Mouse (Mus musculus) layer of hippocampus, adult 2 months (tissue): ENCODE results near the gene Olfr553. TPM values are rescaled to one million over a fixed set of nuclear protein-coding genes. Genes with fewer than 3 reads are reported as not detected.
"Not testable (repeated sequence)": the region's sequence is repeated elsewhere in the genome, so short reads cannot be mapped to it uniquely, and the experiment has no call there.

Experiments used
- DNase-seq, 2 experiments: peaks; one replicate each; pipeline ENCODE4 v3.0.0; 2022; ENCODE audit warnings: low spot score in 2 of 2
- H3K27ac ChIP-seq: fragments of 200-600 bp; 2 replicates; pipeline ENCODE4 v1.8.1; 2022
- H3K4me3 ChIP-seq: fragments of 200-600 bp; 2 replicates; pipeline ENCODE4 v1.8.1; 2022; ENCODE audit warnings: mild to moderate bottlenecking
- CTCF ChIP-seq: fragments of 200-600 bp; conservative IDR thresholded peaks from 2 replicates; pipeline ENCODE4 v1.8.1; 2022; ENCODE audit warnings: antibody characterized with exemption, mild to moderate bottlenecking, moderate library complexity
- long read RNA-seq, 2 experiments: library from polyadenylated mRNA; stranded (forward); transcript quantifications; one replicate each; pipeline ENCODE4 v2.0.0; 2021; ENCODE audit warnings: borderline mapping rate in 2 of 2
- total RNA-seq, 2 experiments: library from RNA; stranded (reverse); gene quantifications; 2 replicates each; pipeline ENCODE4 v1.2.3; 2021

Gene Olfr553
- total RNA-seq, result not detected
- long read RNA-seq, experiment 1, result 0 reads
- long read RNA-seq, experiment 2, result 0 reads

DNA sequence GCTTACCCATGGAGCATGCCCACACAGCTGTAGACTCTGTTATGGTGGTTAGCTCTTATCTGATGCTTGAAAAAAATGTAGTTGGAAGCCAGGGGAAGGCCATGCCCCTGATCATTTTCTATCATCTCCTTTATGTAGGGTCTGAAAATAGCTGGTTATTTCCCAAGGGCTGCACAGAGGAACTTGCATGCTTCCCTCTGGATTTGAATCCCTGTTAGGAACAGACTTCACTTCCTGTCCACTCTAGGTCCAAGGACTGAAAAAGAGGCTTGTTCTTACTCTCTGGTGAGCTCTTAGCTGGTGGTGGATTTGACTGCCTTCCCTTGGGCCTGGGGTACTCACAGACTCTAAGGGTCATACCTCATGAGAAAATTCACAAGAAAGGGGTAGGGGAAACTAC lies at the start of gene Olfr553:
Olfr553 (minus strand) TSS at position 101 of the 400 bp plus-strand sequence.
- no peak for TF ChIP-seq CTCF
- H3K27ac ChIP-seq, result no peak within 1 kb of the TSS
- no peak for DNase-seq
- H3K4me3 ChIP-seq, result no peak within 1 kb of the TSS

DNA sequence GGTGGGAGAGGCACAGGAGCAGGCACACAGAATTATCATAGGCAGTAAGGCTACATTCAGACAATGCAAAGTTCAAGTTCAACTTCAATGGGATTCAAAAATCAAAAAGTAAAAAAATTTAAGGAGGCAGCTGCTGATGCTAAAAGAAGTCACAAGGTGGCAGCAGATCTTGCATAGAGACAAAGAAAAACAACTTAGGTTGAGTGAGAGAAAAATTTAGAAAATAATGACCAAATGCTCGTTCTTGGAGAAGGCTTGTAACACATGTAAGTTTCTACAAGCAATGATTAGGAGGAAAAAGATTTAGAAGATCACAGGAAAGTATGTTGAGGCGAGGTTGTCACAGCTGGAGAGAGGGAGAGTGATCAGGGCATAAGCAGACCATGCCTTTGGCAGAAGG lies 47.4 kb upstream of the Olfr553 start:
- peak; percentile 87 for TF ChIP-seq CTCF
- H3K27ac ChIP-seq, result no peak overlapping the region
- no peak overlapping the region for H3K4me3 ChIP-seq
- DNase-seq, result peak in 1 of 2 experiments; percentile 7

DNA sequence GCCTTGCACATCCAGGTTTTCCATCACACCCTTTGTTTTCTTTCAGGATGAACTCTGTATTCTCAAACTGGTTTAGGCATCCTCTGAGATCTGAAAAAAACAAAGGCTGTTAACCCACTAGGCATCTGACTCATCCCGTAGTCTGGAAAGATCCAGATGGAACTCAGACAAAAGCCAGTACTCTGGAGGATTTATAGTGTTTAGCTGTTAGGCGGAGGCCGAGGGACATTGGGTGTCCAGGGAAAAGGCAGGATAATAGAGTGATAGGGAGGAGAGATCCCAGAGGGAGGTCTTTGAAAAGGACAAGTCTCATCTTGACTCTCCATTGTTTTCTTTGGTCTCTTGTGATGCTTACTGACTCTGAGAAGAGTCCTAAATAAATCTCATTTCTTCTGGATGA lies 46.6 kb upstream of the Olfr553 start, which contains the start of gene Olfr556:
Olfr556 (plus strand) TSS at position 301 of the 400 bp plus-strand sequence.
- no peak within 1 kb of the TSS for H3K4me3 ChIP-seq
- no peak within 1 kb of the TSS for H3K27ac ChIP-seq
- TF ChIP-seq CTCF, result no peak
- no peak for DNase-seq

DNA sequence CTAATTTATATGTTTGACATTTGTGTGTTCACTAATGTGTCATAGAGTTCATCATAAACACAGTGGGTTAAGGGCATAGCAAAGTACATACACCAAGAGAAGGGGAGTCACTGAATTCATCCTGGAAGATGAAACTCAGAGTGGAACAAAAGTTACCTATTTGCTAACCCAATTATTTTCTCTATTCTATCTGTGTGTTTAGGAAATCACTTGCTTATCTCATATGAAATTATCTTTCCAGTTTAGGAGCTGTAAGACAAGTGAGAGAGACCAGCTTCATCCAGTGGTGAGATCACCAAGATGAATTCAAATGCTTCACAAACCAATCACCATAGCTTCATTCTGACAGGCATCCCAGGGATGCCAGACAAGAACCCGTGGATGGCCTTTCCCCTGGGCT lies 40.5 kb upstream of the Olfr553 start, which contains the start of gene Olfr555:
Olfr555 (plus strand) TSS at position 301 of the 400 bp plus-strand sequence.
- no peak for DNase-seq
- no peak for TF ChIP-seq CTCF
- Histone ChIP-seq H3K4me3 (no peak within 1 kb of the TSS), H3K27ac (no peak within 1 kb of the TSS)

DNA sequence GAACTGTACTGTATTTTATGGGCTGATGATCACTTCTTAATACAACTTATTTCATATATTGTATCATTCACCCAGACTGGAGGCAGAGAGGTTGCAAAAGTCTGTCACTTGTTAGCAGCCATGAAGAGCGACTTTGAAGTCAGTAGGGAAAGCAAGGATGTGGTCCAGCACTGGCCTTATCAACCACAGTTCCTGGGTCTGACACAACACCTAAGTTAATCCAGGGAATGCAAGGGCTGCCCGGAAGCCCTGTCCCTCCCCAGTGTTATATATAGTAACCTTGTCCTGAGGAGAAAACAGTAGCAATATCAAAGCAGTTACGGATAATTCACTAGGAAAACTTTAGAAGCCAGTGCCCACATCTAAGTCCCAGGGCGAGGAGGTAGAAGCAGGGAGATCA lies 26.9 kb upstream of the Olfr553 start:
- not testable (repeated sequence) for H3K27ac ChIP-seq, DNase-seq, H3K4me3 ChIP-seq

DNA sequence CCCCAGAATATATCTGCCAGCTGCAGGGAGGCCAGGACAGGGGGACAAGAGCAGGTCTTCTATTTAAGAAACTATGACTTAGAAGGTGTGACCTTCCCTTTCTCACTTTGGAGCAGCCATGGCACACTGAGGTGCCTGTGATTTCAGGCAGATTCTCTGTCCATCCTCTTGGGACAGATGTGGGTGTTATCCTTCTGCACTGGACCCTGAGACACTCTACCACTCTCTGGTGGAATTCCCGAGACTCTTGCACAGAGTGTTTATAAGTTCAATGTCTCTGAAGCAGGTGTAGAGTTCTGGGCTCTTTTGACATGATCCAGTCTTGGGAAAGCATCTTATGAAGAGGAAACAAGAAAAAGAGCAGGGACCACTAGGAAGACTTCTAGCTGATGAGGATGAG lies 20.1 kb upstream of the Olfr553 start, which contains the start of gene Olfr554:
Olfr554 (plus strand) TSS at position 301 of the 400 bp plus-strand sequence.
- no peak for DNase-seq
- Histone ChIP-seq H3K4me3 (no peak within 1 kb of the TSS), H3K27ac (no peak within 1 kb of the TSS)
- no peak for TF ChIP-seq CTCF

DNA sequence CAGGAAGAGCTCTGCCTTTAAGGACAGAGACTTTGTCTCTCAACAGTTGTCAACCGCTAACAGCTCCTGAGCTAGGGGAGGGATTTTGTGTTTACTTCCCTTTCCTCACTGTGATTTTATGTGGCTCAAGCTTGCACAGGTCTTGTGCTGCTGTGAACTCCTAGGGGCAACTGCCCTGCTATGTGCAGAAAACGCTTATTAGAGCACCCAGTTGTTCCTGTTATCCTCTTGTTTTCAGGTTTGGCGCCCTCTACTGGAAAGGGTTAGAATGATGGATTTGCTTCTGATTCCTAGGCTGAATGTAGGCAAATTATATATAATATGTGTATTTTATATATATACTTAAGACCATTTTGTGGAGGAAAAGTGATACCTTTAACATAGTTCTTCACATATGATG lies 18.6 kb upstream of the Olfr553 start:
- peak; percentile 77 for TF ChIP-seq CTCF
- no peak overlapping the region for H3K4me3 ChIP-seq
- H3K27ac ChIP-seq, result no peak overlapping the region
- peak in 1 of 2 experiments; percentile 30 for DNase-seq

DNA sequence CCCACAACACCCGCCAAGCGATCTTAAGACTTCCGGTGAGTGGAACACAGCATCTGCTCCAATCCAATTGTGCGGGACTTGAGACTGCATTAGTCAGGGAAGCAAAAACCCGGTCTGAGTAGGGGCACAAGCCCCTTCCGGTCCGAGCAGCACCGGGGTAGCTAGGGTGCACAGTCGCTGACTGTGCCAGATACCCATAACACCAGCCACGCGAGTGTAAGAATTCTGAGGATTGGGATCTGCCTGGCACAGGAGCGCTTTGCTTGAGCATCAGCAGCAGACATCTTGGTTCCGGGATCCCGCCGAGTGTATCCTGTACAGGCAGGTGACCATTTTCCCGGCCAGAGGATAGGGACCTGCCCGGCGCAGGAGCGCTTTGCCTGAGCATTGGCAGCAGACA lies 2.4 kb upstream of the Olfr553 start:
- H3K4me3 ChIP-seq, DNase-seq, H3K27ac ChIP-seq: not testable (repeated sequence)

DNA sequence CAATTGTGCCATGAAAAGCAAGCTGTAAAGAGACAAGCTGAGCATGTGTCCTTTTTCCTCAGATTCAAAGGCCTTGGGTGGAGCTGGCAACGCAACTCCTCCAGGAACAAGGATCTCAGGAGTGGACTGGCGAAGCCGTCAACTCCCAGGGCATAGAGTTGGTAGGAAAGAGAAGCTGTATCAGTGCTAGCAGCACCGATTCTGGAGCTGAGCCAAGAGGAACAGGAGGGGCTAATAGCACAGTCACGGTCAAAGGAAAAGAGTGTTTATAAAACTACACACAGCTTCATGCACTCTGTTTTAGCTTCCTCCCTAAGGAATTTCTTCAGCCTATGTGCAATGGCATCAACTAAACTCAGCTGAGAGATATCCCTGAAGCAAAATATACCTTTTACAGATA lies 1.6 kb upstream of the Olfr553 start:
- no peak for DNase-seq
- Histone ChIP-seq H3K4me3 (no peak overlapping the region), H3K27ac (no peak overlapping the region)
- TF ChIP-seq CTCF, result no peak

DNA sequence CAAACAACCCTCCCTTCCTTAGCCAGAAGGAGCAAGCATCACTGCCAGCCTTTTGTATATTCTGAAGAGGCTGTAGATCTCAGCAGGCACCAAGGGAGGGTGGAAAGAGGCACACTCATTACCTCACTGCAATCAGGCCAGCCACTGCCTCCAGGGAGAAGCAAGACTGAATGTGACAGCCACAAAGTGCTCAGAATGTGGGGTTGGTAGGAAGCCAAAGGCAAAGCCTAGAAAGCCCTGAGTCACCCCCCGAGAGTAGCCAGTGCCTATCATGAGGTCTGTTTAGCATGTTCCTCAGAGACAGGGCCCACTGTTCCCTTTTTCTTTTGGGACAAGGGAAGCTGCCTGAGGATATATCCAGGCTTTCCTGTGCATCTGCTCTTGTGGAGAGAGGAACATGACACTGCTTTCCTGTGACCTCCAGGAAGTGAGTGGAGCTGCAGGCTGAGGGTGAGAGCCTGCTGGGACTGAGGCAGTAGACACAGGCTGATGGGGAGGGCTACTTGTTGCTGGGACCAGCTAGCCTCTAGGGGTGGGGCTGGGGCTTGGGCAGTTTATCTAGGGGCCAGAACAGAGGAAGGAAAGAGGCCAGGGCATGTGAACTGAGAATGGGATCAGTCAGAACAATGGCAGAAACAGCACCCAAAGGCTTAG lies 20.5 kb downstream of the Olfr553 start, which contains the start of gene Olfr552:
Olfr552 (plus strand) TSS at position 393 of the 654 bp plus-strand sequence.
- no peak for DNase-seq
- no peak within 1 kb of the TSS for H3K27ac ChIP-seq
- TF ChIP-seq CTCF, result no peak
- H3K4me3 ChIP-seq, result no peak within 1 kb of the TSS

DNA sequence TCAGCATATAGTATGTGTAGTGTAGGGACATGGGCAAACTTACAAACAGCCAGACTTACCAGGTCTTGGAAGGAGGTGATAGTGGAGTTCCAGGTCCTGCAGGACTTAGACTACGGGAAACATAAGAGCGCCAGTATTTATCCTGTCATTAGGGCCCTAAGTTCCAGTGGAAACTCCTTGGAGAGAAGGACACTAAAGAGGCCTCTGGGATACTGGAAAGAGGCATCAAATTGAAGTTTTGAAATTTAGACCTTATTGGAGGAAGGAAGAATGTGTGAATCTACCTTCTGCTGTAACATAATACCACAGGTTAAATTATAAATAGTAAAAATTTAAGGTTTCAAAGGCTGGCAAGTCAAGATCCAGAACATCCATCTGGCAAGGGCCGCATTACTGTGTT lies 26.2 kb downstream of the Olfr553 start, which contains the start of gene Olfr551:
Olfr551 (minus strand) TSS at position 101 of the 400 bp plus-strand sequence.
- no peak for TF ChIP-seq CTCF
- no peak for DNase-seq
- Histone ChIP-seq H3K4me3 (no peak within 1 kb of the TSS), H3K27ac (no peak within 1 kb of the TSS)

DNA sequence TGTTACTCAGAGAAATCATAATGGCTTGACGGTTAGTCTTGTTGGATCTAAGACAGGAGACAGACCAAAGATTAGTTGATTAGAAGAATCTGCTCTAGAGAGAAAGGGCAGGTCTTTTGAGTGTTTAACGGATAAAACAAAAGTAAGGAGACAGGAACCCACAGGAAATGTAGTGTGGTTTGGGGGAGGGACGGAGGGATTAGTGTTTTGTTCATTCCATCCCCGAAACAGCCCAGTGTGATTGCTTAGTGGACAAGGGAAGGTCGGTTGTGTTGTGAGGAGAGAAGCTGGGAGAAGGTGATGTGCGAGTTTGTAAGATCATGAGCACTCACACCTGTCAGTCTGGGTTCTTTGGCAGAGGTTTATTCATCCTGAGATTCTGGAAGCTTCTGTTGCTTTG lies 42.0 kb downstream of the Olfr553 start:
- no peak for DNase-seq
- Histone ChIP-seq H3K27ac (no peak overlapping the region), H3K4me3 (no peak overlapping the region)
- TF ChIP-seq CTCF, result no peak

DNA sequence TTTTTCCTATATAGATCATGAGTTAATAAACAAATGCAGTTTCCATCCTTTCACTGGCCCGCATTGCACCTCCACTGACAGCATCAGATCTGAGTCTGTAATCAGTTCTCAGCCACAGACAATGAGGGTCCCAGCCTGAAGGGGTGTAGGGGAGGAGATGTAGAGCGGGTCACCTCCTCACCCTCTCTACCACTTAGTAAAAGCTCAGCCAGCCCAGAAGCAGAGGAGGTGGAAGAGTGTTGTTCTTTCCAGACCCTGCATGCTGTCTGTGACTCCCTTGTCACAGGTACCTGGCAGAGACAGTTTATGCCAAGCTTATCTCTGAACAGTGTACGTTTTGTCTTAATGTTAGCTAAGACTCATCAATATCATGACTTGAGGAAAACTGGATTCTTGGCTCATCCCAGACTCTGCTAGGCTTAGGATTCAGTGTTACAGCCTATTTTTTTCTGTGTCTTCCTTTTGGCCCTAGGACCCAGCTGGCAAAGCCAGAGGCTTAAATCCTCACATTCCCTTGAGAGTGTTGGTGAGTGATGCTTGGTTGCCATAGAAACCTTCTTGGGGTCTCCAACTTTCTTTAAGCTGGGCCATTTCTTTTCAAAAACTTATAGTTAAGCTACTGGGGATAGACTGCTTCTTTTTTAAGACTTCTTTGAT lies 44.7 kb downstream of the Olfr553 start:
- no peak overlapping the region for H3K27ac ChIP-seq
- no peak for DNase-seq
- no peak overlapping the region for H3K4me3 ChIP-seq
- TF ChIP-seq CTCF, result no peak

DNA sequence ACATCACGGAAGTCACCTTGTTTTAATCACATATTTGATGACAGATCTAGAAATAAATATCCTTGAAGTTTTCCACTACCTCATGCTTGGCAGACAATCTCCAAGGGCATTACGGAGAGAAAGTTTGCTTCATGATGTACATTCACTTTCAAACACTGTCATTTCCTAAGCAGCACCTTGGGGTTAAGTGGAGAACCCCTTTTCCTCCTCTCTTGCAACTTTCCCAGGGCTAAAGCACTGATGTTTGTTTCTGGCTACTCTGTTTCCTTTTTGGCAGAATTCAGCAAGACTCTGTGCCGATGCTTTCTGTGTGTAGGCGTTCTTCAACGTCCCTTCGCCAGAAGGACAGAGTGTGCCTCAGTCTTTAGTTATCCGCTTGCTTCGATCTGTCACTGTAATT lies 46.9 kb downstream of the Olfr553 start, which contains the start of gene Olfr550:
Olfr550 (plus strand) TSS at position 301 of the 400 bp plus-strand sequence.
- H3K4me3 ChIP-seq, result no peak within 1 kb of the TSS
- no peak for DNase-seq
- no peak for TF ChIP-seq CTCF
- H3K27ac ChIP-seq, result peak within 1 kb of the TSS; percentile 36; the same call in 1 of the 2 replicates
